Mouse (Mus musculus): Measurements from ENCODE around the gene Ppm1n. TPM values are rescaled to one million over a fixed set of nuclear protein-coding genes. Genes with fewer than 3 reads are reported as not detected.

The Ppm1n gene
- polyA plus RNA-seq (2015; fragmentation: Nextera tagmentation; extraction: Ambion mirVana), result 0.18 and 0.80 TPM in 2 replicates

DNA sequence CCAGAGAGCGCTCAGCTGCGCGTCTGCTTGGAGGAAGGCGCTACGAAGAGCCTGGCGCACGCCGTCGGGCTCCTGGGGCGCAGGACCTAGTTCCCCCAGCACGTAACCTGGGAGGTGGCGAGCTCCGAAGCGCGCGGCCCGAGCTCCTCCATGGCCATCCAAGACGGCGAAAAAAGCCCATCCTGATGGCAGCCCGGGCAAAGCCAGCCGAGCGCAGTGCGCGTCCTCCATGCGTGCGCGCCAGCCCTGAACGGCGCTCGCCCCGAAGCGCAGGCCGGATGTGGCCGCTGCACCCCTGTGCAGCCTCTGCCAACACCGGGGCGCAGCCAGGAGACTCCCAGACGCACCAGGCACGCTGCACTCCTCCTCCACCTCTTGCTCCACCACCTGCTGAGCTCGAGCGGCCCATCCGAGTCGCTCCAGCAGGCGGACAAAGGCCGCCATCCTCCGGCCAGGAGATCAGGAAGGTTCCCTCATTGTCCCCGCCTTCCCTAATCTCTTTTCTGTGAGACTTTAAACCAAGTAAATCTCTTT is at the start of gene Ppm1n:
Ppm1n (minus strand) TSS at position 484 of the 534 bp plus-strand sequence.
- no peak within 1 kb of the TSS for H3K27ac ChIP-seq
- H3K36me3 ChIP-seq (ENCODE audit: poor library complexity, severe bottlenecking), result no peaks in the 10 kb centered on the region
- WGBS, result 1% methylated on average over 46 of the region's 46 CpGs
- peak within 1 kb of the TSS; percentile 46 for H3K4me2 ChIP-seq
- H3K4me1 ChIP-seq, result peaks cover 19% of the 10 kb centered on the region
- peak within 1 kb of the TSS; percentile 27 for H3K4me3 ChIP-seq
- no peak for ATAC-seq
- peak within 1 kb of the TSS; percentile 26; the same call in 1 of the 2 replicates for H3K9ac ChIP-seq
- H3K27me3 ChIP-seq, result peaks cover 50% of the 10 kb centered on the region
- no peaks in the 10 kb centered on the region for H3K9me3 ChIP-seq (replicated peaks)

GRCm38 (mm10) chr7:19328425-19328824 is 48.6 kb upstream of the Ppm1n start:
- Histone ChIP-seq H3K4me3 (no peak overlapping the region), H3K27me3 (no peaks in the 10 kb centered on the region), H3K4me1 (peaks cover 23% of the 10 kb centered on the region), H3K4me2 (no peak overlapping the region), H3K9ac (no peak overlapping the region), H3K27ac (no peak overlapping the region), H3K9me3 (replicated peaks) (no peaks in the 10 kb centered on the region), H3K36me3 (ENCODE audit: poor library complexity, severe bottlenecking) (no peaks in the 10 kb centered on the region)
- no peak for ATAC-seq

DNA sequence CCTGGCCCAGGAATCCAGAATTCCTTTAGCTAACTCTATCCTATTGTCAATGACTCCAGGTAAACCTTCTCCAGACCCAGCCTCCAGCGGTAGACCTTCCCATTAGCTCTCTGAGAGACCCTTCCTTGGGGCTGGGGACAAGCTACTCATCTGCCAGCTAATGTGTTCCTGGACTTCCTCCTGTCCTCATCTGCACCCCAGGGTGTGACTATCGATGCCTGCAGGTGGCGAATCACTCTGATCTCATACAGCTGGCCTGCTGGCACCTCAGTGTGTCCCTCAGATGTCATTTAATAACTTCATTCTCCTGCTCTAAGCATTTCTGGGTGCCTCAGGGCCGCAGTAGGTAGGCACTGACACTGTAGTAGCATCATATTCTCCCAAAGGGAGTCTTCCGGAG is 47.9 kb upstream of the Ppm1n start:
- H3K4me2 ChIP-seq, result peak overlapping the region; percentile 77; the same call in 1 of the 2 replicates
- 77% methylated on average over 5 of the region's 5 CpGs for WGBS
- no peaks in the 10 kb centered on the region for H3K36me3 ChIP-seq (ENCODE audit: poor library complexity, severe bottlenecking)
- H3K4me1 ChIP-seq, result peaks cover 22% of the 10 kb centered on the region
- ATAC-seq, result no peak
- peak overlapping the region; percentile 62; the same call in 1 of the 2 replicates for H3K9ac ChIP-seq
- H3K27ac ChIP-seq, result peak overlapping the region; percentile 51; the same call in 1 of the 2 replicates
- H3K27me3 ChIP-seq, result no peaks in the 10 kb centered on the region
- no peaks in the 10 kb centered on the region for H3K9me3 ChIP-seq (replicated peaks)
- H3K4me3 ChIP-seq, result no peak overlapping the region

GRCm38 (mm10) chr7:19327128-19327527 is 47.3 kb upstream of the Ppm1n start:
- H3K9me3 ChIP-seq (replicated peaks), result no peaks in the 10 kb centered on the region
- H3K4me1 ChIP-seq, result peaks cover 19% of the 10 kb centered on the region
- H3K9ac ChIP-seq, result peak overlapping the region; percentile 62
- peak overlapping the region; percentile 45 for H3K4me3 ChIP-seq
- WGBS, result under 1% methylated on average over 22 of the region's 22 CpGs
- no peaks in the 10 kb centered on the region for H3K27me3 ChIP-seq
- peak overlapping the region; percentile 51; the same call in 1 of the 2 replicates for H3K27ac ChIP-seq
- ATAC-seq, result peak; percentile 77
- H3K36me3 ChIP-seq (ENCODE audit: poor library complexity, severe bottlenecking), result no peaks in the 10 kb centered on the region
- H3K4me2 ChIP-seq, result peak overlapping the region; percentile 77

DNA sequence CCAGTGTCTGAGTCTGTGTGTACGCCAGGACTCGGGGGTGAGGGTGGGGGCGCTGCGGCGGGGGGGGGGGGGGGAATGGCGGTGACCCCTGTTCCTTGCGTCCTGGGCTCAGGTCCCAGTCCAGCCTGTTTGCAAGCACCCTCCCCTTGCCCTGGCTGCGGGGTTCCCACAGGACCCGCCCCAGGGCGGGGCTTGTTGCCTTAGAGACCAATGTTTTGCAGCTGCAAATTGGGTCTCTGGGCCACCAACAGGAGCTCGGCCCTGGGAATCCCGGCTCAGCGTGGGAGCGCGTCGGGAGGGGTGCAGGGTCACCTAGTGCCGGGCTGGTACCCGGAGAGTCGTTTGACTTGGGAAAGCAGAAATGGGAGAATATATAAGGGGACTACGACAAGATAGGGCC is 46.5 kb upstream of the Ppm1n start:
- 1% methylated on average over 20 of the region's 20 CpGs for WGBS
- Histone ChIP-seq H3K27me3 (no peaks in the 10 kb centered on the region), H3K4me2 (peak overlapping the region; percentile 77), H3K9ac (peak overlapping the region; percentile 62), H3K4me3 (peak overlapping the region; percentile 45), H3K27ac (peak overlapping the region; percentile 51), H3K36me3 (ENCODE audit: poor library complexity, severe bottlenecking) (no peaks in the 10 kb centered on the region), H3K9me3 (replicated peaks) (no peaks in the 10 kb centered on the region), H3K4me1 (peaks cover 19% of the 10 kb centered on the region)
- ATAC-seq, result peak; percentile 72

- H3K36me3 ChIP-seq (ENCODE audit: poor library complexity, severe bottlenecking), result no peaks in the 10 kb centered on the region
- no peak for ATAC-seq
- 0 out of 2 replicates have a peak overlapping the region, but pooled peaks have one; percentile 77 for H3K4me2 ChIP-seq
- no peak overlapping the region for H3K27ac ChIP-seq
- no peaks in the 10 kb centered on the region for H3K9me3 ChIP-seq (replicated peaks)
- peaks cover 21% of the 10 kb centered on the region for H3K4me1 ChIP-seq
- no peak overlapping the region for H3K9ac ChIP-seq
- H3K27me3 ChIP-seq, result no peaks in the 10 kb centered on the region
- H3K4me3 ChIP-seq, result no peak overlapping the region
- WGBS, result 72% methylated on average over 21 of the region's 21 CpGs
Observed at GRCm38 (mm10) chr7:19325262-19326199, 45.7 kb upstream of the Ppm1n start.

DNA sequence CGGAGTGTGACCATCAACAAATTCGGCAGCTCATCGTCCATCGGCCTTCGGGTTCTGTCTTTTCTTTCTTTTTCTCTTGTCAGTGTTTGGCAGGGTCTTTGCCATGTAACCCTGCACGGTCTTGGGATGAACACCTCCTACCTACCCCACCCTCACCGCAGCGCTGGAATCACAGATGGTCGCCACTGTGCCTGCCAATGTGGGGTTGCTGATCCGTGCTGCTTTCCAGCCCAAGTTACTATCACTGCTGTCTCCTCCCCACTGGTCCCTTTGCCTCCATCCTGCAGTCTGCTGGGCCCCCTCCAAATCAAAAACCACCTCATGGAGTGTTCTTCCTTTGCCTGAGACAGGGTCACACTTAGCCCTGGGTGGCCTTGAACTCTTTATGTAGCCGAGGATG is 44.4 kb upstream of the Ppm1n start:
- Histone ChIP-seq H3K36me3 (ENCODE audit: poor library complexity, severe bottlenecking) (no peaks in the 10 kb centered on the region), H3K4me2 (no peak overlapping the region), H3K27me3 (peaks cover 2% of the 10 kb centered on the region; the same call in 1 of the 2 replicates), H3K4me1 (peaks cover 31% of the 10 kb centered on the region), H3K9me3 (replicated peaks) (no peaks in the 10 kb centered on the region), H3K27ac (no peak overlapping the region), H3K9ac (no peak overlapping the region), H3K4me3 (no peak overlapping the region)
- no peak for ATAC-seq
- 85% methylated on average over 11 of the region's 11 CpGs for WGBS

DNA sequence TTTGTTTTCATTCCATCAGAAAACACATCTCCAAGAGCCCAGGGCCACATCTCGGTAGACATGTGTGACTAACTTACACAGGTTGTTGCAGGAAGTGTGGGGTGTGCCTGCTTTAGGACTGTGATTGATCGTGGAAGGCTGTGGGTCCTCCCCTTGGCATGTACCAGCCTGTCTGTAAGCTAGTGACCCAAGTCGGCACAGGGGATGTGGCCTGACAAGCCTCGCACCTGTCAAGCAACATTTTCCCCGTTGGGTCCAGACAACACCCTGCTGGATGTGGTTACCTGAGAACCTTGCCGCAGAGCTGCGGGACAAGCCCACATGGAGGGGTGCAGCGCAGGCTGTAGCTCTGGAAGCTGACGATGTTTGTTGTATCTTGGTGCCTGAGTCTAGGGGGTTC is 42.6 kb upstream of the Ppm1n start:
- no peak overlapping the region for H3K4me2 ChIP-seq
- H3K27ac ChIP-seq, result no peak overlapping the region
- H3K4me1 ChIP-seq, result peaks cover 29% of the 10 kb centered on the region
- no peak overlapping the region for H3K4me3 ChIP-seq
- H3K36me3 ChIP-seq (ENCODE audit: poor library complexity, severe bottlenecking), result no peaks in the 10 kb centered on the region
- 62% methylated on average over 9 of the region's 9 CpGs for WGBS
- H3K9ac ChIP-seq, result no peak overlapping the region
- no peak for ATAC-seq
- H3K9me3 ChIP-seq (replicated peaks), result no peaks in the 10 kb centered on the region
- H3K27me3 ChIP-seq, result peaks cover 15% of the 10 kb centered on the region

GRCm38 (mm10) chr7:19321464-19321863 is 41.6 kb upstream of the Ppm1n start:
- no peaks in the 10 kb centered on the region for H3K9me3 ChIP-seq (replicated peaks)
- H3K27ac ChIP-seq, result no peak overlapping the region
- WGBS, result 72% methylated on average over 5 of the region's 5 CpGs
- H3K36me3 ChIP-seq (ENCODE audit: poor library complexity, severe bottlenecking), result no peaks in the 10 kb centered on the region
- H3K9ac ChIP-seq, result no peak overlapping the region
- no peak overlapping the region for H3K4me2 ChIP-seq
- H3K4me3 ChIP-seq, result no peak overlapping the region
- ATAC-seq, result no peak
- H3K4me1 ChIP-seq, result peaks cover 19% of the 10 kb centered on the region
- H3K27me3 ChIP-seq, result peaks cover 18% of the 10 kb centered on the region

GRCm38 (mm10) chr7:19320637-19321036 is 40.8 kb upstream of the Ppm1n start:
- ATAC-seq, result no peak

DNA sequence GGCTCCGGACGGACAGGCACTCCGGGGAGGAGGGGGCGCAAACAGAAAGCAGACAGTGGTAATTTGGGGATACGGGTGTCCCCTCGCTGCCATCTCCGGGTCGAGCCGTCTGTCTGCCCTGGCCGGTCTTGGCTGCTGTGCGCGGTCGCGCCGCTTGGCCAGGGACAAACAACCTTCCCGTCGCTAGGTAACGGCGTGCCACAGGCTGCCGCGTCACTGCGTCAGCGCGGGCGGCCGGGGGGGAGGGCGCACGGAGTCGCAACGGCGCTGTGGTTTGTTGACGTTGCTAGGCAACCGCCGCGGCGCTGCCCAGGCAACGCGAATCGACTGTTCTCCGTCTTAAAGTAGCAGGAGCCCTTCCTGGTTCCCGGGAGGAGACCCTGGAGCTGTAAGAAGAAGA is 40.0 kb upstream of the Ppm1n start:
- Histone ChIP-seq H3K27ac (no peak overlapping the region), H3K4me1 (peaks cover 14% of the 10 kb centered on the region), H3K4me3 (peak overlapping the region; percentile 52), H3K4me2 (peak overlapping the region; percentile 83), H3K9ac (peak overlapping the region; percentile 58), H3K36me3 (ENCODE audit: poor library complexity, severe bottlenecking) (no peaks in the 10 kb centered on the region), H3K9me3 (replicated peaks) (no peaks in the 10 kb centered on the region), H3K27me3 (peaks cover 18% of the 10 kb centered on the region)
- ATAC-seq, result peak; percentile 98
- under 1% methylated on average over 41 of the region's 41 CpGs for WGBS

More at GRCm38 (mm10) chr7:19320637-19321036, 40.8 kb upstream of the Ppm1n start:
- Histone ChIP-seq H3K4me2 (peak overlapping the region; percentile 83), H3K4me3 (peak overlapping the region; percentile 52; the same call in 1 of the 2 replicates), H3K9ac (0 out of 2 replicates have a peak overlapping the region, but pooled peaks have one; percentile 53), H3K27ac (peak overlapping the region; percentile 20; the same call in 1 of the 2 replicates), H3K4me1 (peaks cover 14% of the 10 kb centered on the region), H3K36me3 (ENCODE audit: poor library complexity, severe bottlenecking) (no peaks in the 10 kb centered on the region), H3K9me3 (replicated peaks) (no peaks in the 10 kb centered on the region), H3K27me3 (peaks cover 18% of the 10 kb centered on the region)
- 51% methylated on average over 7 of the region's 7 CpGs for WGBS

- Histone ChIP-seq H3K9me3 (replicated peaks) (no peaks in the 10 kb centered on the region), H3K9ac (peak overlapping the region; percentile 58), H3K27me3 (peaks cover 18% of the 10 kb centered on the region), H3K4me3 (peak overlapping the region; percentile 52), H3K4me1 (peaks cover 14% of the 10 kb centered on the region), H3K27ac (no peak overlapping the region), H3K36me3 (ENCODE audit: poor library complexity, severe bottlenecking) (no peaks in the 10 kb centered on the region), H3K4me2 (peak overlapping the region; percentile 83)
- peak; percentile 67 for ATAC-seq
- 15% methylated on average over 9 of the region's 9 CpGs for WGBS
Observed at GRCm38 (mm10) chr7:19319458-19319857, 39.6 kb upstream of the Ppm1n start.

Data from forebrain, embryonic 13.5 days (tissue).